26 mouse cellular contexts compared by ENCODE assay signal in genomic region chr6:28514195-28514594, GRCm38 (mm10).
"Had no signal": no experiment of that assay in that cellular context is flagged by ENCODE, and none has a peak within 500 bp of the region (broad histone marks: within the 10 kb centered on the region; RNA-seq: fewer than 3 reads in every experiment).

No protein-coding gene starts in this region.

- H3K27me3 ChIP-seq: limb, embryonic 12.5 days; limb, embryonic 13.5 days; limb, embryonic 15.5 days; liver, embryonic 12.5 days; liver, embryonic 13.5 days; liver, embryonic 15.5 days; lung, embryonic 15.5 days; megakaryocyte, embryonic 14.5 days; midbrain, embryonic 12.5 days; midbrain, embryonic 15.5 days; neural tube, embryonic 12.5 days had no signal

- H3K4me1 ChIP-seq: limb, embryonic 10.5 days; limb, embryonic 12.5 days; limb, embryonic 13.5 days; limb, embryonic 15.5 days; liver, embryonic 15.5 days; lung, embryonic 15.5 days; neural tube, embryonic 12.5 days had no signal

- H3K27ac ChIP-seq: limb, embryonic 10.5 days; limb, embryonic 12.5 days; limb, embryonic 13.5 days; limb, embryonic 15.5 days; liver, embryonic 12.5 days; liver, embryonic 13.5 days; liver, embryonic 14.5 days; liver, embryonic 15.5 days; lung, embryonic 15.5 days; macrophage; midbrain, embryonic 10.5 days; midbrain, embryonic 12.5 days; midbrain, embryonic 15.5 days; neural tube, embryonic 12.5 days had no signal

- H3K36me3 ChIP-seq: midbrain, embryonic 15.5 days had no signal

- ATAC-seq: liver, embryonic 12.5 days; liver, postnatal 0 days; midbrain, embryonic 15.5 days; midbrain, embryonic 16.5 days had no signal

- H3K9ac ChIP-seq: limb, embryonic 12.5 days; limb, embryonic 13.5 days; limb, embryonic 15.5 days; liver, embryonic 12.5 days; liver, embryonic 13.5 days; liver, embryonic 14.5 days; liver, embryonic 15.5 days; liver, postnatal 0 days; lung, embryonic 14.5 days; lung, embryonic 15.5 days; midbrain, embryonic 12.5 days; midbrain, embryonic 15.5 days; neural tube, embryonic 12.5 days had no signal

- H3K4me2 ChIP-seq: limb, embryonic 12.5 days; limb, embryonic 13.5 days; limb, embryonic 15.5 days; liver, embryonic 11.5 days; liver, embryonic 12.5 days; liver, embryonic 13.5 days; liver, embryonic 15.5 days; lung, embryonic 14.5 days; lung, embryonic 15.5 days; midbrain, embryonic 12.5 days; midbrain, embryonic 15.5 days; neural tube, embryonic 12.5 days had no signal

- DNase-seq: left cerebral cortex, postnatal 4 days; liver; liver, embryonic 13.5 days; liver, postnatal 0 days; lung, adult 2 months; lung, embryonic 14.5 days; lung, postnatal 10 days; lung, postnatal 4 days; midbrain, embryonic 14.5 days had no signal

- H3K9me3 ChIP-seq: limb, embryonic 10.5 days; limb, embryonic 12.5 days; limb, embryonic 13.5 days; limb, embryonic 15.5 days; liver, embryonic 12.5 days; liver, embryonic 13.5 days; liver, embryonic 15.5 days; lung, embryonic 15.5 days; megakaryocyte, embryonic 14.5 days; midbrain, embryonic 10.5 days; midbrain, embryonic 12.5 days; midbrain, embryonic 15.5 days; neural tube, embryonic 12.5 days had no signal

- H3K4me3 ChIP-seq: limb, embryonic 10.5 days; limb, embryonic 12.5 days; limb, embryonic 13.5 days; limb, embryonic 15.5 days; liver, embryonic 12.5 days; liver, embryonic 13.5 days; liver, embryonic 15.5 days; lung, embryonic 15.5 days; megakaryocyte, embryonic 14.5 days; midbrain, embryonic 10.5 days; midbrain, embryonic 12.5 days; midbrain, embryonic 15.5 days; myocyte; neural tube, embryonic 12.5 days had no signal
